Mouse (Mus musculus): ENCODE measurements around the gene Klf17. TPM values are rescaled to one million over a fixed set of nuclear protein-coding genes. Genes with fewer than 3 reads are reported as not detected.
A peak's percentile ranks its signal among the peaks of the same experiment; 100 is the strongest.
"Not testable (repeated sequence)": the region's sequence is repeated elsewhere in the genome, so short reads cannot be mapped to it uniquely, and the experiment has no call there.

Gene Klf17
- total RNA-seq (2015; ENCODE audit: low replicate concordance) (not detected in 2 replicates), total RNA-seq (2017; ENCODE audit: low replicate concordance) (not detected in 2 replicates)

- no peak for ATAC-seq (replicated peaks; ENCODE audit: low FRiP score, poor library complexity, severe bottlenecking)
These were observed at the start of gene Klf17 for GRCm38 (mm10) chr4:117765416-117765815. Gene Klf17 (minus strand): TSS chr4:117765648.

- no peak for ATAC-seq (replicated peaks; ENCODE audit: low FRiP score, poor library complexity, severe bottlenecking)
These were observed 48.9 kb upstream of the Klf17 start for GRCm38 (mm10) chr4:117814333-117814732.

GRCm38 (mm10) chr4:117813591-117814192, 48.2 kb upstream of the Klf17 start:
- no peak for ATAC-seq (replicated peaks; ENCODE audit: low FRiP score, poor library complexity, severe bottlenecking)

DNA sequence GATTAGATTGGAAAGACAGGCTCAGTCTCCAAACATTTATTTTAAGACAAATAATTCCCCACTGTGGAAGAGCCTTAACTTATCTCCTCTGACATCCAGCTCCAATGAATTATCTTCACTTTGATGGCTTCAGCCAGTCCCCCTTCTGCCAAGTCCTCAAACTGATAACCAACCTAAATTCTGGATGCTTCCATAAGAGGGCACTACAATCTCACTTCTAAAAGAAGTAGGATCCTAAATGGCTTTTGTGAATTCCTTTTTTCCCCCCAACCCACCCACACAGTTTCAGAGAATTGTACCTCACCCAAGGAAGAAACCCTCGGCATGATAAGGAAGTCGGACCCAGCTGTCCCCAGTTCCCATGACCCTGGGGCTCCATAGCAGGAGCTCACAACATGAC, 45.5 kb upstream of the Klf17 start:
- ATAC-seq (replicated peaks; ENCODE audit: low FRiP score, poor library complexity, severe bottlenecking): no peak

GRCm38 (mm10) chr4:117806992-117807391, 41.5 kb upstream of the Klf17 start:
- ATAC-seq (replicated peaks; ENCODE audit: low FRiP score, poor library complexity, severe bottlenecking): peak; percentile 82

- peak; percentile 75 for ATAC-seq (replicated peaks; ENCODE audit: low FRiP score, poor library complexity, severe bottlenecking)
These were observed 34.5 kb upstream of the Klf17 start for GRCm38 (mm10) chr4:117799904-117800303.

DNA sequence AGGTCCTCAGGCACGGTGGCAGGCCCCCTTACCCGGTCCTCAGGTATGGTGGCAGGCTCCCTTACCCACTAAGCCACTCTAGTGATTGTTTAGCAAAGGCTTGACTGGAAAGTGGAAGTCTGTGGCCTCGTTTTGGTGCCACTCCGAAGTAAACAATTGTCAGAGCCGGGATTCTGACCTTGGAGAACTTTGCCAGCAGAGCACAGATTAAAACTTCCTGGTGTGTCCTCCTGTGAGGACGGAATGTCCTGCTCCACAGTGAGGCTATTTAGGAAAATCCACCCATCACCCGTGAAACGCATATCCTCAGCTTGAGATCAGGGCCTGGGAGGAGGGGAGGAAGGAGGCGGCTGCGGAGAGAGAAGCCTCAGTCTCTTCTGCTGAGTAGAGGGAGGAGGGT, 22.9 kb upstream of the Klf17 start:
- ATAC-seq (replicated peaks; ENCODE audit: low FRiP score, poor library complexity, severe bottlenecking): no peak

- ATAC-seq (replicated peaks; ENCODE audit: low FRiP score, poor library complexity, severe bottlenecking): no peak
These were observed 21.5 kb upstream of the Klf17 start for GRCm38 (mm10) chr4:117786963-117787362.

DNA sequence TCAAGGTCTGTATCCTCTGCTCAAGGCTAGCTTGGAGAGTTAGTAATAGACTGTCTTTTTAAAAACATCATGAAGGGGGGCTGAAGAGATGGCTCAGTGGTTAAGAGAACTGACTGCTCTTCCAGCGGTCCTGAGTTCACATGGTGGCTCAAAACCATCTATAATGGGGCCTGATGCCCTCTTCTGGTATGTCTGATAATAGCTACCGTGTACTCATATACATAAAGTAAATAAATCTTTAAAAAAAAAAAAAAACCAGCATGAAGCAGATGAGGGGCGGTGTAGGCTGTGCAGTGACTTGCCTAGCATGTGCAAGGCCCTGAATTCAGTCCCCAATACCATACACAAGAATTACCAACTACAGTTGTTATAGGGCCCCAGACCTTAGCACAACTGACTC, 17.5 kb upstream of the Klf17 start:
- no peak for ATAC-seq (replicated peaks; ENCODE audit: low FRiP score, poor library complexity, severe bottlenecking)

- ATAC-seq (replicated peaks; ENCODE audit: low FRiP score, poor library complexity, severe bottlenecking): no peak
These were observed 7.5 kb upstream of the Klf17 start for GRCm38 (mm10) chr4:117772960-117773359.

GRCm38 (mm10) chr4:117770935-117771334, 5.5 kb upstream of the Klf17 start:
- ATAC-seq (replicated peaks; ENCODE audit: low FRiP score, poor library complexity, severe bottlenecking): peak; percentile 64; the same call in 1 of the 2 replicates

- ATAC-seq (replicated peaks; ENCODE audit: low FRiP score, poor library complexity, severe bottlenecking): no peak
These were observed 5.3 kb downstream of the Klf17 start for GRCm38 (mm10) chr4:117760151-117760550.

- not testable (repeated sequence) for ATAC-seq (replicated peaks; ENCODE audit: low FRiP score, poor library complexity, severe bottlenecking)
These were observed 13.0 kb downstream of the Klf17 start for GRCm38 (mm10) chr4:117752469-117752868.

GRCm38 (mm10) chr4:117737559-117737958, 27.9 kb downstream of the Klf17 start:
- no peak for ATAC-seq (replicated peaks; ENCODE audit: low FRiP score, poor library complexity, severe bottlenecking)

DNA sequence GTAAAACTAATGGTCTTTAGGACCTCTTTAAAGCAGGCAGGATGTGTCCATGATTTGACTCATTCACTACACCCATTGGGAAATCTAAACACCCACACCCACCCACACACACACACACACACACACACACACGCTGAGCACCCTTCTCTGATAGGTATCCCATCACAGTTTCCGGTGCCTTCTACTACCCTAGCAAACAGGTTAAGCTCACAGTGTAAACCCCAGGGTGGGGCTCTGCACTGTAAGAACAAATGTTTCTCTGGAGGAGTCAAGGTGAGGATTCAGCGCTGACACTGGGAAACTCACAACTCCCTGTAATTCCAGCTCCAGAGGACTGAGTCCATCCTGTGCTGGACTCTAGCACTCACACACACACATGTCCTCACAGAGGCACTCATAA, 33.5 kb downstream of the Klf17 start:
- no peak for ATAC-seq (replicated peaks; ENCODE audit: low FRiP score, poor library complexity, severe bottlenecking)

- ATAC-seq (replicated peaks; ENCODE audit: low FRiP score, poor library complexity, severe bottlenecking): no peak
These were observed 41.3 kb downstream of the Klf17 start, which contains the start of gene Gm12845 for GRCm38 (mm10) chr4:117724112-117724511. Gene Gm12845 (plus strand): TSS chr4:117724412.

DNA sequence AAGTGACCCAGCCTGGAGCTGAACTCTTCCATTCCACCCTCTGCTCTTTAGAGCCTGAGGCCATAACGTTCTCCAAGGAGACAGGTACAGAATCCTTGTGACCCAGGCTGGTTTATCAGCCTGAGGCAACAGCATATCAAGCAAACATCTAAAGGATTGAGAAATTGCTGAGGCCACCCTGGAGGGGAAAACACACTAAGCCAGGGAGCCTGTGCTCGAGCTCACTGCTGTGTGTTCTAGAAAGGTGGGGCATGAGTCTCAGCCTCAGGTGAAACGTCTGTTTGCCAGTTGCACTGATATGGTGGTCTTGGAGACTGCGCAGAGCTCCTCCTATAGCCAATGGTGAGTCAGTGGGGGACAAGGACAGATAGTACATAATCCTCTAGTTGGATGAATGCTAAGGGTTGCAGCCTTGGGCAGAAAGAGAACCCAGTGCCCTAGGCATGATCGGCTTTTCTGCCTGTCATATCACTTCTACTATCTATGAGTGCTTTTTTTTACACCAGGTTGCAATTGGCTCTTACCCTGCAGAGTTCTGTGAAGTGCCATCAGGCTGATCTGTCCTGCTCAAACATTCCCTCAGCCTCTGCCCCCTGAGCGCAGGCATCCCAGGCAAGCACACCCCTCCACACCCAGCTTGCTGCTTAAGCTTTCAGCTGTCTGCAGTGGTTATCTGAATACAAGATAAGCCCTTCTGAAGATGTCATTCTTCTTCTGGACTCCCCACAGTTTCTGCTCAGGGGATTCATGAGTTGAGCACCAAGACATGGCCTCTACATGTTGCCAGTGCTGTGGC, 51.9 kb downstream of the Klf17 start:
- ATAC-seq (replicated peaks; ENCODE audit: low FRiP score, poor library complexity, severe bottlenecking): no peak

DNA sequence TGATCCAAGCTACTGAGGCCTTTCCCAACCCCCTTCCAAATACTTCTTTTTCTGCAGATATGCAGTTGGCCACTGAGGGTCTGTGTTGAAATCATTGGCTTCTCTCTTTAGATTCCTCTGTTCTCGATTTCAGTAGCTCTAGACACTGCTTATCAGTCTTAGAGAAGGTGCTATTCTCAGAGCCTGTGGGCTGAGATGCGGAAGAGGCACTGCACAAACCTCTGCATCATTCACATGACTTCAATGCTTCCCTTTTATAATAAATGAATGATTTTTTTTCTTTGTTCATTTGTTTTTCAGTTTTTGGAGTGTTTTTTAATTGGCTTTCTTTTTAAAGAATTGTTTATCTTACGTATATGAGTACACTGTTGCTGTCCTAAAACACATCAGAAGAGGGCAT, 53.1 kb downstream of the Klf17 start:
- no peak for ATAC-seq (replicated peaks; ENCODE audit: low FRiP score, poor library complexity, severe bottlenecking)

DNA sequence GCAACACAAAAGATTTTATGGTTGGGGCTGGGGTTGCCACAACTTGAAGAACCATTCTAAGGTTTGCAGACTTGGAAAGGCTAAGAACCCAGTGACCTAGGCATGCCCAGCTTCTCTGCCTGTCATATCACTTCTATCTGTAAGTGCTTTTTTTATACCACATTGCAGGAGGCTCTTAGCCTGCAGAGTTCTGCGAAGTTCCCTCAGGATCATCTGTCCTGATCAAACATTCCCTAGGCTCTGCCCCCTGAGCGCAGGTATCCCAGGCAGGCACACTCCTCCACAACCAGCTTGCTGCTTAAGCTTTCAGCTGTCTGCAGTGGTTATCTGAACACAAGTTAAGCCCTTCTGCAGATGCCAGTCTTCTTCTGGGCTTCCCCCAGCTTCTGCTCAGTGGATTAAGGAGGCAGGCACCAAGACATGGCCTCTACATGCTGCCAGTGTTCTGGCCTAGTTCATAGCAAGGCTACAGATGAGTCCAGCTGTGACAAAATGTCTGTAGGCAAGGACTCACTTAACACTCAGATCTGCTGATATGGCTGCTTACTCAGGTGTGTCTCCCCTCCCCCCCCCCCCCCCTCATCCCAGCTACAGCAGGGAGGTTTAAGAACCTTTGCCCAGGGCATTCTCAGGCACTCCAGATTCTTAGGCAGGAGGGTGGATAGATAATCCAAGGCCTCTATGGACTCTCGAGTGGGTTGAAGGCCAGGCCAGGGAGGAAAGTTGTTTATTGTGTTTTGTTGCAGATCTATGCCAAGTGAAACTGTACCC, 56.5 kb downstream of the Klf17 start:
- no peak for ATAC-seq (replicated peaks; ENCODE audit: low FRiP score, poor library complexity, severe bottlenecking)
